Mouse (Mus musculus): ENCODE results near the gene Zwilch. TPM values are rescaled to one million over a fixed set of nuclear protein-coding genes. Genes with fewer than 3 reads are reported as not detected.

The Zwilch gene
- polyA plus RNA-seq, 1 experiment, result 0.91 TPM

DNA sequence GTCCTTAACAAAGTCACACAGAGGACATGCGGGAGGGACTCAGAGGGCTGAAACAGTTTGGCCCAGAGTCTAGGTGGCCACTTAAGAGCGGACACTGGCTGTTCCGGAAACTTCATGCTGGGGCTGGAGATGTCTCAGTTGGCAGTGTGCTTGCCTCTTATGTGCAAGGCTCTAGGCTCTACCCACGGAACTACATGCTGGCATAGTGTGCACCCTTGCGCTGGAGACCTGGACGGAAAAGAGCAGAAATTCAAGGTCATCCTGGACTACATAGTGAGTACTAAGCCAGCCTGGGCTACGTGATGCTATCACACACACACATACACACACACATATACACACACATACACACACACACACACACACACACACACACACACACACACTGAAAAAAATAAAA lies 84.6 kb downstream of the Zwilch start:
- TF ChIP-seq POLR2A (IDR thresholded peaks at IDR 0.05; ENCODE audit: borderline replicate concordance, extremely low read depth, low read depth, low read length) (no peak), CTCF (IDR thresholded peaks at IDR 0.05; ENCODE audit: insufficient read depth, low read length) (no peak)
- Histone ChIP-seq H3K4me3 (replicated peaks; ENCODE audit: extremely low read depth, low read depth, low read length) (no peak overlapping the region), H3K4me1 (ENCODE audit: control insufficient read depth, insufficient read depth, low read length) (peaks cover 30% of the 10 kb centered on the region)
- DNase-seq, result no peak
- 67% methylated on average over 7 of the region's 7 CpGs for WGBS

DNA sequence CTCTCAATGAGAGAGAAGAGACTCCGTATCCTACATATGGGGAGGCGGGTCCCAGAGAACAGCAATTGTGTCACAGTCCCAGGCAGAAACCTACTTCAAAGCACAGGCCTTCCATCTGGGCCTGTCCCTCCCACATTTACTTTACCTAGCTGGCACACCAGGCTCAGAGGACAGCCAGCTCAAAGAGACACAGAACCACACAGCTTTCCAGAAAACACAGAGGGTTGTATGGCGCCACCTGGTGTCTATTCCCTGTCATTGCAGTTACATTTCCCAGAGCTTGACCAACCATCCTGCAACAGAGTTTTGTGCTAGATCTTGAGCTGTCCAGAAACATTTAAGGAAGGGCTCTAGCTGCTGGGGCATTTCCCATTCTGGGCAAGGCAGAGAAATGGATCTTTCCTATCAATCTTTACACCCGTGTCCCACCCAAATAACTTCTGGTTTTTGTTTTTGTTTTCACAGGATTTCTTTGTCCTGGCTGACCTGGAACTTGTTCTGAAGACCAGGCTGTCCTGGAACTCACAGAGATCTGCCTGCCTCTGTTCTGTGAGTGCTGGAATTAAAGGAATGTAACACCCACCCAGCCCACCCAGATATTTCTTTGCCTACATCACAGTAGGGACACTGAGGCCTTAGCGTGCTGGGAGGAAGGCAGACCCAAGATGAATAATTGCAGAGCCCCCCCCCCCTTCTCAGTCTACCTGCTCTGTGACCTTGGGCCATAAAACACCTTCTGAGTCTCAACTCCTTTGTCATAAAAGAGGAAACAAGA lies 85.3 kb downstream of the Zwilch start:
- DNase-seq, result peak; percentile 74
- TF ChIP-seq CTCF (IDR thresholded peaks at IDR 0.05; ENCODE audit: insufficient read depth, low read length) (peak; percentile 70), POLR2A (IDR thresholded peaks at IDR 0.05; ENCODE audit: borderline replicate concordance, extremely low read depth, low read depth, low read length) (no peak)
- Histone ChIP-seq H3K4me1 (ENCODE audit: control insufficient read depth, insufficient read depth, low read length) (peaks cover 27% of the 10 kb centered on the region), H3K4me3 (replicated peaks; ENCODE audit: extremely low read depth, low read depth, low read length) (no peak overlapping the region)
- 38% methylated on average over 5 of the region's 5 CpGs for WGBS

Other genes starting within 250 kb of the Zwilch start
- gene Smad6, start 151.0 kb downstream of the Zwilch start, polyA plus RNA-seq (2012; rRNA removed), result 260 and 369 TPM in 2 replicates
- 2.9 TPM in 2 replicates for gene Lctl, start 56.0 kb downstream of the Zwilch start, polyA plus RNA-seq (2012; rRNA removed)
- gene Rpl4, start 271 bp upstream of the Zwilch start, polyA plus RNA-seq (2012; rRNA removed), result 232 and 320 TPM in 2 replicates
- gene Snapc5, start 6.2 kb upstream of the Zwilch start, polyA plus RNA-seq (2012; rRNA removed), result 7.6 and 11.9 TPM in 2 replicates
- not detected in 2 replicates for gene Uchl4, start 62.1 kb upstream of the Zwilch start, polyA plus RNA-seq (2012; rRNA removed)
- gene Map2k1, start 80.5 kb upstream of the Zwilch start, polyA plus RNA-seq (2012; rRNA removed), result 35.0 and 50.8 TPM in 2 replicates
- 2.5 and 4.9 TPM in 2 replicates for gene Tipin, start 108.5 kb upstream of the Zwilch start, polyA plus RNA-seq (2012; rRNA removed)
- 8.2 and 8.9 TPM in 2 replicates for gene Dis3l, start 168.2 kb upstream of the Zwilch start, polyA plus RNA-seq (2012; rRNA removed)
- gene Megf11, start 212.5 kb upstream of the Zwilch start, polyA plus RNA-seq (2012; rRNA removed), result 0.52 and 0.67 TPM in 2 replicates

Measured in lung, adult 2 months (tissue).